Mouse (Mus musculus) hindbrain, postnatal 0 days (tissue): ENCODE results near the gene Akr1b10. TPM values are rescaled to one million over a fixed set of nuclear protein-coding genes. Genes with fewer than 3 reads are reported as not detected.
A peak's percentile ranks its signal among the peaks of the same experiment; 100 is the strongest.

ENCODE experiments used
- ATAC-seq: fragments of 200-750 bp; cut with Nextera tagmentation; 2 replicates; pipeline ENCODE4 v1.8.0; 2017; ENCODE audit warnings: mild to moderate bottlenecking, moderate TSS enrichment, moderate library complexity
- DNase-seq: peaks from one replicate; pipeline ENCODE4 v3.0.0-alpha.2; 2015; ENCODE audit warnings: low spot score
- H3K27ac ChIP-seq: fragments of 300-500 bp; sonication (generic); 2 replicates; pipeline ENCODE4 v1.5.1; 2014; ENCODE audit warnings: mild to moderate bottlenecking
- H3K27me3 ChIP-seq: fragments of 300-500 bp; sonication (generic); 2 replicates; pipeline ENCODE4 v1.6.1; 2014; ENCODE audit warnings: low read length, mixed read lengths; ENCODE audit not compliant: insufficient read depth
- H3K36me3 ChIP-seq: fragments of 300-500 bp; sonication (generic); 2 replicates; pipeline ENCODE4 v1.6.1; 2014; ENCODE audit warnings: low read length, mixed read lengths; ENCODE audit not compliant: insufficient read depth
- H3K4me1 ChIP-seq: fragments of 300-500 bp; sonication (generic); 2 replicates; pipeline ENCODE4 v1.6.1; 2014; ENCODE audit warnings: antibody characterized with exemption, low read length, mixed read lengths; ENCODE audit not compliant: insufficient read depth
- H3K4me2 ChIP-seq: fragments of 300-500 bp; sonication (generic); 2 replicates; pipeline ENCODE4 v1.6.1; 2014; ENCODE audit warnings: low read depth, mild to moderate bottlenecking, low read length, moderate library complexity, mixed read lengths
- H3K4me3 ChIP-seq: fragments of 300-500 bp; sonication (generic); 2 replicates; pipeline ENCODE4 v1.5.1; 2014; ENCODE audit warnings: low read length
- H3K9ac ChIP-seq: fragments of 300-500 bp; sonication (generic); replicated peaks from 2 replicates; pipeline ENCODE4 v1.6.1; 2014; ENCODE audit warnings: mild to moderate bottlenecking, low read length, moderate library complexity, mixed read lengths
- H3K9me3 ChIP-seq: fragments of 300-500 bp; sonication (generic); 2 replicates; pipeline ENCODE4 v1.6.1; 2016; ENCODE audit warnings: low read length, mixed read lengths
- CTCF ChIP-seq: IDR thresholded peaks from 2 replicates; pipeline ENCODE4 v1.5.1; 2016; ENCODE audit warnings: antibody characterized with exemption, control low read depth, low read depth
- WGBS: fragments of 180-500 bp; shearing (Covaris S2); extraction: QIAGEN DNeasy Blood & Tissue Kit; methylation state at CpG from one replicate; pipeline ENCODE4 v1.1.7; 2014; 5-methylcytosine and 5-hydroxymethylcytosine counted together
- polyA plus RNA-seq: library from polyadenylated mRNA; unstranded; fragments of >200 nt; fragmentation: Nextera tagmentation; extraction: Ambion mirVana; gene quantifications from 2 replicates; pipeline ENCODE4 v1.2.1, GENCODE M21; 2015
- total RNA-seq: library from RNA; depleted of rRNA; stranded (reverse); fragments of >200 nt; gene quantifications from 2 replicates; pipeline ENCODE4 v1.2.3, GENCODE M21; 2014

The Akr1b10 gene
- total and polyA plus RNA-seq, 2 experiments from 2014 or later: 17.2 to 22.0 TPM

DNA sequence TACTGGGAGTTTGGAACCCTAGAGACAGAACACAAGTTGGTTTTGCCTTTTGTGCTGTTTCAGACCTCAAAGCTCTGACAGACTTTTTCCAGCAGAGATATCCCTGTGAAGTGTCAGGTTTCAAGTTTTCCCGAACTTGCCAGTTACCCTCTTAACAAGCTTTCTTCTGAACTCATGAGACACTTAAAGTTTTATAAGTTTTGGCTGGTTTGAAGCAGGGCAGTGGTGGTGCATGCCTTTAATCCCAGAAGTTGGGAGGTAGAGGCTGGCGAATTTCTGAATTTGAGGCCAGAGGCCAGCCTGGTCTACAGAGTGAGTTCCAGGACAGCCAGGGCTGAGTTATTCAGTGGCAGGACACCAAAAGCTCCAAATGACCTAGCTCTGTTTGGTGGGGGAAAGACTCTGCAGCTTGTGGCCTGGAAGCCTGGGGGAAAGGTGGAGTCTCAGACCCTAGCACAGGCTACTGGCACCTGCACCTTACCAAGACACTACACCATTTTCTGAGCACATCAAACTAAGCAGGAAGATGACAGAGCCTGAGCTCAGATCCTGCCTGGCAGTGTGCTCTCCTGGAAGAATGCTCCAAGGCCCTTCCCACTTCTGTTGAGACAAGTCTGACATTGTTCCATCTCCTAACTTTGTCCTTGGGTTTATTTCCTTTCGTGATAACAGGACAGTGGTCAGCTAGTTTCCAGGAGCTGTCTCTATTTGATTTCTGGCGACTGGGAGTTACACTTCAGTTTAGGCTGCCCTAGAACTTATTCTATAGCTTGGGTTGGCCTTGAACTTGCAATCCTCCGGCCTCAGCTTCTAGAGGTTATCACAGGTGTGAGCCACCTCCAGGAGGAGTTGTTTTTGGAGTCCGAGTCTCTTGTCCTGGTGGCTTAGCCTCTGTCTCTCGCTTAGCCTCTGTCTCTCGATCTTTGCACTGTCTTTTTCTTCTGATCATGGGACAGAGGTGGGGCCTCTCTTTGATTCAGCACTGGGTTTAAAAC is 29.4 kb upstream of the Akr1b10 start:
- Histone ChIP-seq H3K27me3 (no peaks in the 10 kb centered on the region), H3K9ac (no peak overlapping the region), H3K4me2 (no peak overlapping the region), H3K36me3 (no peaks in the 10 kb centered on the region), H3K4me1 (no peaks in the 10 kb centered on the region), H3K9me3 (no peaks in the 10 kb centered on the region), H3K4me3 (no peak overlapping the region), H3K27ac (no peak overlapping the region)
- no peak for ATAC-seq
- TF ChIP-seq CTCF: no peak
- 82% methylated on average over 8 of the region's 8 CpGs for WGBS
- no peak for DNase-seq

DNA sequence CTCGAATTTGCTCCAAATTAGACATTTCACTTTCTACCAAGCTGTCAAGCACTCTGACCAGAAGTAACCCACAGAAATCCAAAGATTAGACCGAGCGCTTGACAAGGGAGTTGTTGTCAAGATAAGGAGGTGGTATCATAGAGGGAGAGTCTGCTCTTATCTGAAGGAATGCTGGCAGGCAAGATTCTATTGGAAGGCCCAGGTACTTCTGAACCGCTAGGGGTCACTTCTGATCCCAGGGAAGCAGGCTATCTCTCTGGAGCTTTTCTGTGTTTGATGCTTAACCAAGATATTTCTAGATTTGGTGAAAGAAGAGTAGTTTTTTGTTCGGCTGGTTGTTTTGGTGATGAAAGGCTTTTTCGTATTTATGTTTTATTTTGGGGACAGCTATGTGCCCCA is 28.7 kb upstream of the Akr1b10 start:
- Histone ChIP-seq H3K4me2 (no peak overlapping the region), H3K27me3 (no peaks in the 10 kb centered on the region), H3K27ac (no peak overlapping the region), H3K9ac (no peak overlapping the region), H3K4me3 (no peak overlapping the region), H3K9me3 (no peaks in the 10 kb centered on the region), H3K4me1 (no peaks in the 10 kb centered on the region), H3K36me3 (no peaks in the 10 kb centered on the region)
- TF ChIP-seq CTCF: peak; percentile 19; the same call in 1 of the 2 replicates
- no peak for ATAC-seq
- no peak for DNase-seq
- WGBS: 83% methylated on average over 6 of the region's 6 CpGs

DNA sequence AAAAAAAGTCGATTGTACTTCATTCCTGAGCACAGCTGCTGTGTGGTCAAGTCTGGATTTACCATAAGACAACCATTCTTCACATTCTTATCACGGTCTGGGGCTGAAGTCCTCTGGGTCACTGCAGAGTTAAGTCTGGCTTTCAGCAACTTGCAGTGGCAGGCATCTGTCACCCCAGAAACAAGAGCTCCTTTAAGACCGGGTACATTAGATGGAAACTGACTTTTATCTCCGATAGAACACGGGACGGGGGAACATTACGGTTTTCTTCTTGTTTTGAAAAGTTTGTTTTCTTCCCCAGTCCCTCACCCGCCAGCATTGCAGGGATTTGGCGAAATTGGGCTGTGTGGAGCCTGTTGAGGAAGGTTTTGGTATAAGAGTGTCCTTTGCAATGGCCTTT is 28.2 kb upstream of the Akr1b10 start:
- Histone ChIP-seq H3K27me3 (no peaks in the 10 kb centered on the region), H3K9me3 (no peaks in the 10 kb centered on the region), H3K4me3 (no peak overlapping the region), H3K9ac (no peak overlapping the region), H3K27ac (no peak overlapping the region), H3K4me1 (no peaks in the 10 kb centered on the region), H3K36me3 (no peaks in the 10 kb centered on the region), H3K4me2 (no peak overlapping the region)
- ATAC-seq (no peak), DNase-seq (no peak)
- 87% methylated on average over 9 of the region's 9 CpGs for WGBS
- TF ChIP-seq CTCF: no peak

DNA sequence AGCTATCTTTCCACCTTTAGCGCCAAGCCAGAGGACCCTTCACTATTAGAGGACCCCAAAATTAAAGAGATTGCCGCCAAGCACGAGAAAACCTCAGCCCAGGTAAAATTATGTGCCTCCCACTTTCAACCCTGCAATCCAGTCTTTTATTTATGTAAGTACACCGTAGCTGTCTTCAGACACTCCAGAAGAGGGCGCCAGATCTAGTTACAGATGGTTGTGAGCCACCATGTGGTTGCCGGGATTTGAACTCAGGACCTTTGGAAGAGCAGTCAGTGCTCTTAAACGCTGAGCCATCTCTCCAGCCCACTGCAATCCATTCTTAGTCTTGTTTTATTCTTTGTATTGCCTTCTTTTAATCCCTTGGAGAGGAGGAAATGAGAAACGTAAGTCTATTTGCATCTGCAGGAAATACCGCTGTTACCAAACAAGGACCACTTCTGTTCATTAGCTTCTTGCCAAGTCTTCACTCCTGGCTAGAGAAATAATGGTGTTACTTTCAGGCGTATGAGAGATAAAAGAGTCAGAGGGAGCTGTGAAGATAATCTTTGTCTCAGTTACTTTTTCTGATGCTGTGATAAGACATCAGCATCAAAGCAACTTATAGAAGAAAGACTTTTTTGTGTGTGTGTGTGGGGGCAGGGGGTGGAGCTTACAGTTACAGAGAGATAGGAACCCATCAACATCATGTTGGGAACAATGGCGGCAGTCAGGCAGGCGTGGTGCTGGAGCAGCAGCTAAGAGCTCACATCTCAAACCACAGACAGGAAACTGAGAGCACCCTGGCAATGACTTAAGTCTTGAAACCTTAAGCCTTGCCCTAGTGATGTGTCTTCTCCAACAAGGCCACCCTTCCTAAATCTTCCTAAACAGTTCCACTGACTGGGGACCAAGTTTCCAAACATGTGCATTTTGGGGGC is 19.5 kb upstream of the Akr1b10 start:
- no peak overlapping the region for H3K4me3 ChIP-seq
- no peaks in the 10 kb centered on the region for H3K36me3 ChIP-seq
- no peaks in the 10 kb centered on the region for H3K9me3 ChIP-seq
- ATAC-seq (no peak), DNase-seq (no peak)
- no peak for TF ChIP-seq CTCF
- no peak overlapping the region for H3K4me2 ChIP-seq
- H3K4me1 ChIP-seq: no peaks in the 10 kb centered on the region
- 83% methylated on average over 12 of the region's 12 CpGs for WGBS
- no peak overlapping the region for H3K9ac ChIP-seq
- H3K27ac ChIP-seq: no peak overlapping the region
- H3K27me3 ChIP-seq: no peaks in the 10 kb centered on the region

DNA sequence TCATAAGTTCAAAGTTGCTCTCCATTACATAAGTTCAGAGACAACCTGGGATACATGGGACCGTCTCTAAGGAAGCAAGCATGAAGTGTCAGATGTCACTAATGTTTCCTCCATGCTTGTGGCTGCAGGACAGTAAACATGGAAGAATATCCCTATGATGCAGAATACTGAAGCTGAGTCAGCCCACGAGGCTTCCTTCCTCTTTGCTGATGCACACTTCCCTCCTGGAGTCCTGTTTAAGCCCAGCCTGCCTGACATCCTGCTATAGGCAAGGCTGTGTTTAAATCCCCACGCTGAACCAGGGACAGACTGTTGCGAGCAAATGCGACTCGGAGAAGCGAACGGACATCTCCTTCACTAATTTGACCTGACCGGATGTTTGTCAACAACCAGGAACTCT is 16.0 kb upstream of the Akr1b10 start:
- ATAC-seq: no peak
- no peak overlapping the region for H3K27ac ChIP-seq
- H3K27me3 ChIP-seq: no peaks in the 10 kb centered on the region
- no peak for TF ChIP-seq CTCF
- H3K4me1 ChIP-seq: no peaks in the 10 kb centered on the region
- 83% methylated on average over 9 of the region's 9 CpGs for WGBS
- no peak overlapping the region for H3K4me2 ChIP-seq
- no peak for DNase-seq
- H3K9ac ChIP-seq: no peak overlapping the region
- H3K36me3 ChIP-seq: no peaks in the 10 kb centered on the region
- no peak overlapping the region for H3K4me3 ChIP-seq
- H3K9me3 ChIP-seq: no peaks in the 10 kb centered on the region

DNA sequence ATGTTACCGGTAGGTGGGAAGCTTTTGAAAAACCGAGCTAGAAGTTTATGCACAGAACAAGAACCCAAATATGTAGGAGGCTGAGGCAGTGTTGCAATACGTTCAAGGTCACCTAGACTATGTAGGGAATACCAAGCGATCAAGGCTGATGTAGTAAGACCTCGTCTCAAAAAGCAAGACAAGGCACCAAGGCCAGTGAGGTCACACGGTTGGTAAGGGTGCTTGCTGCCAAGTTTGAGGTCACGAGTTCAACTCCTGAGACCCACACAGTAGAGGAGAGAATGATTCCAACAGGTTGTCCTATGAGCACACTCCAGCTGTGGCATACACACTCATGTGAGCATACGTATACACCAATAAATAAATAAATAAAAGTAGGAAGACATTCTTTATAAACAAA is 13.9 kb upstream of the Akr1b10 start:
- no peak overlapping the region for H3K4me2 ChIP-seq
- no peaks in the 10 kb centered on the region for H3K9me3 ChIP-seq
- H3K36me3 ChIP-seq: no peaks in the 10 kb centered on the region
- H3K27me3 ChIP-seq: no peaks in the 10 kb centered on the region
- H3K27ac ChIP-seq: no peak overlapping the region
- H3K9ac ChIP-seq: no peak overlapping the region
- ATAC-seq (no peak), DNase-seq (no peak)
- TF ChIP-seq CTCF: no peak
- H3K4me1 ChIP-seq: no peaks in the 10 kb centered on the region
- 62% methylated on average over 8 of the region's 8 CpGs for WGBS
- H3K4me3 ChIP-seq: no peak overlapping the region
